Mouse (Mus musculus) cerebellum, adult 9-11 months (tissue): ENCODE results near the gene Pakap.

ENCODE experiments used
- DNase-seq: peaks from one replicate; pipeline ENCODE4 v3.0.0; 2022

The Pakap gene

DNA sequence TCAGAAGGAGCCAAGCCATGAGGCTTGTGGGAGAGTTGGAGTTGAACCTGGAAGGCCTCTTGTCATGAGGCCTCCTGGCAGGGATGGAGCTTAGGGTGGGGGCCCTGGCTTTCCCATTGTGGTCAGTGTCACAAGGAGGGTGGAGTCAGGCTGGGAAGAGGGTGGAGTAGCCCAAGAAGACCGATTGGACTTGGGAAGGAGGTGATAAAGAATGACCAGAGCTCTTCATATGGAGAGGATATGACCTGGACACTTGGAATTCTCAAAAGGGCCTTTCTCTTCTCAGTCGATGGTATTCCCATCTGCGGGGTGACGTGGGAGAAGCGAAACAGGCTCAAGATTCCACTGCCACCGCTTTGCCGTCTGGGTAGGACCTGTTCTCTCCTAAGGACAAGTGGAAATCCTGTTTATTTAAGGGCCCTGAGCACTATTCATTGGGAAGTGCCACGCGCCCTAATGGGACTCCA is 111.0 kb downstream of the Pakap start:
- DNase-seq = no peak

DNA sequence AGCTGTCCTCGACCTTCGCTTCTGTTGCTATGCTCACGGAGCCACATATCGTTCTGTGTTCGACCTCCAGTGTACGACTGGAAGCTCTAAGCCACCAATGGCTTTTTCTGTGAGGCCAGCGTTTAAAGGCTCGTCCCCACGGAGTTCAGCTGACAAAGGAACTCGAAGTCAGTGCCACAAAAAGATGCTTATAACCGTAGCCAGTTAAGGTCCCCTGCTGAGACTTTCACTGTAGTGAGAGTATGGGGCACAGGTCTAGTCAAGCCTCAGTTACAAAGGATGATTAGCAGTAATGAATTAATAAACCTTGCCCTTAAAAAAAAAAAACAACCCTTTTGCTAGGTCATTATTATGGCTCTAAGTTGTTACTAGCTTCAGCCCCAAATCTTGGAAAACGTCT is 112.2 kb downstream of the Pakap start:
- no peak for DNase-seq

GRCm38 (mm10) chr4:57681511-57681910 is 113.5 kb downstream of the Pakap start:
- peak; percentile 40 for DNase-seq

DNA sequence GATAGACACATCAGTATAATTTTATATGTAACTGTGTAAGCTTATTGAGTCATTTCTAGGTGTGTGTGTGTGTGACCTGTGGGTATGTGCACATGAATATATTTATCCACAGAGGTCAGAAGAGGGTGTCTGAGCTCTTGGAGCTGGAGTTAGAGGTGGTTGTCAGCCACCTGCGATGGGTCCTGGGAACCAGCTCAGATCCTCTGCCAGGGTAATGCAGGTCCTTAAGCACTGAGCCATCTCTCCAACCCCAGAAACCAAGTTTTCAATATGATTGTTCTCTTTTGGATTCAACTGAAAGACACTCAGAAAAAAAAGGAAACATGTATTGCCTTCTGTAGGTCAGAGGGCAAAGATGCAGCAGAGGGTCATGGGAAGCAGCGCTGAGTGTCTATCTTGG is 114.4 kb downstream of the Pakap start:
- no peak for DNase-seq

DNA sequence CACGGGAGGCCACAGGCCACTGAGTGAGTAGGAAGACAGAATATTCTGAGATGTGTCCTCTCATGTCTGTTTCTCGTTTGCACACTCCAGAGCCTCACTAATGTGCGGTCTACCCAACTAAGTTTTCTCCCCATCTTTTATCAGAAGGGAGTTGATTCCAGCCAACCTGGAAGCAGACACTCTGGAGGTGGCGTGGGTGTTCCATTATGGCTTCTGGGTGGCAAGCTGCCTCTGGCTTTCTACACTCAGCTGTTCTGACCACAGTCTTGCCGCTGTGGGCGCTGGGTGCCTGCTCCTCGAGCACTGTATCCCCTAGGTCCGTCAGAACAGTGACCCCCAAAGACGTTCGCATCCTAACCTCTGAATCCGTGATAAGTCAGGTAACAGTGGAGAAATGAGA is 115.0 kb downstream of the Pakap start:
- no peak for DNase-seq

GRCm38 (mm10) chr4:57684676-57685215 is 116.8 kb downstream of the Pakap start:
- no peak for DNase-seq

- DNase-seq = no peak
These were observed 118.8 kb downstream of the Pakap start for GRCm38 (mm10) chr4:57686736-57687135.

DNA sequence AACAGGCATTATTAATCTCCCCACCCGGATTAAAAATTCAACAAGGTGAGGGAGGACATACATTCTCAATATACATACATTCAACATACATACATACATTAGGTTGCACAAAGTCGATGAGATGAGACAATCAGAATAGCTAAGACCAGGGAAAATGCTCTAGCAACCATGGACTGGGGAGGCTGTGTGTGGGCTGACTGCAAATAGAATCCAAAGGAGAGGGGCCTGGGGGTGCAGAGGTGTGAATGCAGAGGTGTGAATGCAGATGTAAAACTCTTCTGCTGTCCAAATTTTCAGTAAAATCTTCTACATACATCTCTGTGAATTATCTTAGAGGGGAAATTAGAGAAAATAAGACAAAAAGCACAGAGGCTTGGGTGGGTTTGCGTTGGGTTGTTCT is 119.6 kb downstream of the Pakap start:
- DNase-seq = no peak

DNA sequence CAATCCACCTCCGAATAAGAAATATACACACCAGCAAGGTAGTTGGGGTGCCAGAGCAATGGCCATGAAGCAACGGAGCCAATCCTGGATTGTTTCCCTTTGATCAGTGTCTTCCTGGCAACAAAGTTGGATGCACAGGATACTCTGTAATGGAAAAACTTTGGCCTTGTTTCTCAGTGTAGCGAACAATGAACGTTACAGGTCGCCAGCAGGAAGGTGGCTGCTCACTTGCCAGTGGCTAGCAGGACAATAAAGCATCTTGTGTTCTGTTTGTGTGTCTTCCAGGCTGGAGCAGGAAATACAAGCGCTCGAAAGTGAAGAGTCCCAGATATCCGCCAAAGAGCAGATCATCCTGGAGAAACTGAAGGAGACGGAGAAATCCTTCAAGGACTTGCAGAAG is 120.2 kb downstream of the Pakap start:
- DNase-seq = no peak

- no peak for DNase-seq
These were observed 122.0 kb downstream of the Pakap start for GRCm38 (mm10) chr4:57690001-57690400.

DNA sequence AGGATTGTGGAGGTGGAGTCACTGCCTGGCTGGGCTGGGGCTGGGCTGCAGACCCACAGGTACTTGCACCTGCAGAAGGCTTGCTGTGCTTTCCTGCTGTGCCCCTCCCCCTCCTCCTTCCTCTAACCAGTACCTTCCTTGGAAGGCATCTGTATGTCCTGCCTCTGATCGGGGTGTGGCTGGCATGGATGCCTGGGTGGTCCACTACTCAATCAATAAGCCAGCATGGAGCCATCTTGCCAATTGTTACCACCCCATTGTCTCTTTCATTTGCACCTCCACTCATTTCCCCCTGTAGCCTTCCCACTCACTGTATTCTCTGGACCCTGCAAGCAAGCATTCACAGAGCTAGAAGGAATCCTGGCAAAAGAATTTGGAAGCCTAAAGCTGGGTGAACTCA is 122.8 kb downstream of the Pakap start:
- DNase-seq = no peak

- DNase-seq = no peak
These were observed 126.6 kb downstream of the Pakap start for GRCm38 (mm10) chr4:57694356-57695136.

- DNase-seq = no peak
These were observed 129.0 kb downstream of the Pakap start for GRCm38 (mm10) chr4:57696955-57697354.

DNA sequence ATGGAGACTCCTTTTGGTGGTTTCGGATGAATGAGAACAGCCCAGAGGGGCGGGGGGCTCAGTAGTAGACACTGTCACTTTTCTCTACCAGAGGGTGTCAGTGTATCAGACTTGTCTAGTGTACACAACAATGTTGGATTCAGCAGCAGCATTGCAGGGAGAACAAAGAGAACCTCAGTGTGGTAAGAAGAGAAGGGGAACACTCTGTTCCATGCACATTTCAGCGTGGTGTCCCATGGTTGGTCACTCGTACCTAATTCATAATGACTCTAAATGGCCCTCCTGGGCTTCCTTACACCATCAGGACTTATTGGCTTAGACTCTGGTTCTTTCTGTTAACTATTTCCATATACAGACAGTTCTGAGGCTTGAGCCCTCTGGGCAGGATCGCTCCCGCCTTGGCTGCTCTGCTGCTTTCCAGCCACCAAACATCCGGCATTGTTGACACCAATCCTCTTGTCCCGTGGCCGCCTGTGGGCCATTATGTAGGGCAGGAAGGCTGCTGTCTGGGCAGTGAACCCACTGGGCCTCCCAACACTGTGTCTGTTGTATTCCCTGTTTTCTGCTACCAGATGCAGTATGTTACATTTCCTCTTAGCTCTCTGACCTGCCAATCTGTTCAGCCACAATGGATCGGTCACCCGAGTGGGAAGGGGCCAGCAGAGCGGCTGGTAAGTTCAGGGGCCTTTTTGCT is 130.1 kb downstream of the Pakap start:
- no peak for DNase-seq

GRCm38 (mm10) chr4:57701576-57701975 is 133.6 kb downstream of the Pakap start:
- DNase-seq = no peak

DNA sequence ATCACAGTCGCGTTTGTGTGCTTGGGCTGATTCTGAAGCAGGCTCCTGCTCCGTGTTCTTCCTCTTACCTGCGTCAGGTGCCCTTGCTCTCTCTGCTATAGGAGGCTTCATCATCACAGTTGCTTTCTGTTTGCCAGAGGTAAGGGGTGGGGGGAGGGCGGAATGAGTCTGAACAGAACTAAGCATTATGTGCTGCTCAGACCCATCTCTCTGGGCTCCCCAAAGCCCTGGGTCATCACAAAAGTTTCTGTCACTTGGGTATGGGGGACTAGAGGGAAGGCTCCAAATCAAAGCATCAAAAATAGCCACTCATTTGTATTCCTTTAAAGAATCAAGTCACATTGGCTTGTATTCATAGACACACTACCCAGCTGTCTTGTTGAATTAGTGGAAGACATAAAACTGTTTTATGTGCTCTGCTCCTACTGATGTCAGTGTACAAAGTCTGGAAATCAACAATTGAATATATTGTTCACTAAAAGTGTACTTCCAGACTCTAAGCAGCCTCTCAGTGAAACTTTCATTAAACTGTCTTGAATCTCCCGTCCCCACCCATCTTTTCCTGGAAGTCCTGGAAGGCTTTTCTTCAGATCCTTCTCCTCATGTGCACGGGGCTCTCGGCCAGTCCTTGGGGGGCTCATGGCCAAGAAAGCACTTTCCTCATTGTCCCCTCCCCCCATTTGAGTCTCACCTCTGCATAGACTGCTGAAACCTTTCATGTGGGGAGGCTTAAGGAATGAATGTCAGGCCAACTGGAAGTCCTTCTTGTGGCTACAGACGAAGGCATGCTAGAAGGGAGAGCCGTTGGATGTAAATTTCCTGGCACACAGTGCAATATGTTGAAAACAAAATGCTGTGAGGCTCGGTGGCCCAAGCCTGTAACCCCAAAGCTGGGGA is 135.8 kb downstream of the Pakap start:
- no peak for DNase-seq

- no peak for DNase-seq
These were observed 136.6 kb downstream of the Pakap start for GRCm38 (mm10) chr4:57704575-57704974.

DNA sequence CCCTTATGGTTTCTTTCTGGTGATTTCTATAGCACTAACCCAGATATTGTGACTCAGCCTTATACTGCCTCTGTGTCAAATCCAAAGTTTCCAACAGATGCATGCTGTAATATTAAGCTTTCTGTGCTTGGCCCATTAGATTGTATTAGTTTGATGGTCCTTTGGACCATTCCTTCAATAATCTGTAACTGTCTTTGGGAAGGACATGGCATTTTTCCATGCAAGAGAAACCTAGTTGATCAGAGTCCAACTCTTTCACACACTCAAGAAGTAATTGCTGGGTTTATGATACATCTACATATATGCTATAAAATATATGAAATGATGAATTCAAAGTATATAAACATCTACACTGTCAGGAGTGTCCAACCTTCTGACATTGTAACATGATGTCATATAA is 147.9 kb downstream of the Pakap start:
- DNase-seq = no peak

DNA sequence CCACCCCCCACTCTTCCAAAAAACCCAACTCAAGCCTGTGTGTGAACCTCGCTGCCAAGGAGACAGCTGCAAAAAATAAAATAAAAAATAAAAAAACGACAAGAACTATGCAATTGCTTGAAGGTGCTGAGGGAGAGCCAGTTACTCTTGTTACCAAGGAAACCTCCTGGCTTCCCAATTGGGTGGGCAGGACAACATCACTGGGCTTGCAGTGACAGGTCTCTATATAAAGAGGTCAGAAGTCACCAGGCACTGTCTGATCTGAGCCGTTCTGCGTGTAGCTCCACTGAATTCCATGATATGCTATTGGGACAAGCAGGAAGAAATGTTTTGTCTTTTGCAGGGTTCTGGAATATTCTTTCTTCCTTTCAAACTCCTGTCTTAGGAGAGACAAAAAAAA is 148.8 kb downstream of the Pakap start:
- no peak for DNase-seq

- no peak for DNase-seq
These were observed 149.4 kb downstream of the Pakap start, which contains the start of gene Akap2 for GRCm38 (mm10) chr4:57717354-57717753. Akap2 (plus strand) TSS chr4:57717657.

DNA sequence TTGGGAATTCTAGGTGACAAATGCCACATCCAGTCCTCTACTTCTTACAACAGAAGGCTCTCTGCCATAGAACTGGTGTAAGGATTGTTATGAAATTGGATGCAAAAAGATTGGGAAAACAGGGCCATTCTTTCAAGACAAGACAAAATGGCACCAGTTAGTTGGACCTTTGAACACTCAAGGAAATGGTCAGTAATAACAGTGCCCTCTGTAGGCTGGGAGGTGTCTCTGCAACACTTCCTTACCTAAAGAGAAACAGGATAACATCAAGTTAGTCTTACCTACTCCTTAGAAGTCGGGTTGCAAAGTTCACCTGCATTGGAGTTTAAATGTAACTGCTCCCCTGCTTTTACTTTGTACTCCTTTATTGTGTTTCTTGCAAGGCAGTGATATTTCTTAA is 151.4 kb downstream of the Pakap start:
- no peak for DNase-seq

GRCm38 (mm10) chr4:57720869-57721361 is 152.9 kb downstream of the Pakap start:
- DNase-seq = no peak

GRCm38 (mm10) chr4:57722296-57722695 is 154.3 kb downstream of the Pakap start:
- DNase-seq = no peak
